Mouse (Mus musculus): ENCODE data around the gene Gm49373. TPM values are rescaled to one million over a fixed set of nuclear protein-coding genes. Genes with fewer than 3 reads are reported as not detected.

Gm49373 gene
- polyA plus RNA-seq (2016; fragmentation: Nextera tagmentation; extraction: Ambion mirVana) = 0.50 and 0.82 TPM in 2 replicates

DNA sequence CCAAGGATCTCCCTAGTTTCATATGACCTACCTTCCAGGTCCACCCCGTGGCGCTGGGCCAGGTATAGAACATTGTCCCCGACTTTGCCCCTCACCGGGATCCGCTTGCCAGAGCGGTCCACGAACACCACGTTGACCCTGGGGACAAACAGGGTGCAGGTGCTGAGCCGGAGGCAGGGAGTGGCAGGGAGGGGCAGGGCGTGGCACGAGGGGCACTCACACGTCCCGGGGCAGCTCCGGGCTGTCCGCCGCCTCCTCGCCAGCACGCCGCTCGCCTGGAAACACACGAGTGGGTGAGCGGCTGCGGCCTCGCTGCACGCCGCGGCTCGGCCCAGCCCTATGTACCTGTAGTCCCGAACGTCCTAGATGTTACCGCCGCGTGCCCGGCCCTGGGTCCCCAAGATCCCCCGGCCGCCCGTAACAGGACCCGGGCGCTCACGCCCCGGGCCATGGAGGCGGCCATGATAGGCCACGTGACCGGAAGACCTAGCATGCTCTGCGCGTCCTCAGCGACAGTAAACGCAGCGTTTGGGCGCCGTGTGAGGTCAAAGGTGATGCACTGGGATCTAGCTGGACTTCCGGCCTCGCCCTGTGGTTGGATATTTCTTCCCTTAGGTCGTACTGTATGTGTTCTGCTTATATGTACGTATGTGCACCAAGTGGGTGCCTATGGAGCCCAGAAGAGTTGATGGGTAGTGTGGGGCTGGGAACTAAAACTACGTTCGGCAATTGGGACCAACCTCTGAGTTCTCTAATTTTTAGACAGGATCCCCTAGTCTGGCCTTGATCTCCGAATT lies at the start of gene Gm49373, which contains the start of gene Fdx1l:
Gm49373 (minus strand) TSS at position 53 of the 797 bp plus-strand sequence.
Fdx1l (minus strand) TSS at position 571 of the 797 bp plus-strand sequence.
- peak; percentile 88 for DNase-seq (ENCODE audit: extremely low spot score, low spot score)
- H3K9me3 ChIP-seq = no peaks in the 10 kb centered on the region
- peak within 1 kb of the TSS; percentile 71 for H3K4me3 ChIP-seq
- H3K36me3 ChIP-seq (replicated peaks) = peaks cover 74% of the 10 kb centered on the region
- 3% methylated on average over 58 of the region's 58 CpGs for WGBS
- peaks cover 26% of the 10 kb centered on the region for H3K4me1 ChIP-seq
- H3K27me3 ChIP-seq (ENCODE audit: poor library complexity, severe bottlenecking) = no peaks in the 10 kb centered on the region
- H3K27ac ChIP-seq = peak within 1 kb of the TSS; percentile 92

DNA sequence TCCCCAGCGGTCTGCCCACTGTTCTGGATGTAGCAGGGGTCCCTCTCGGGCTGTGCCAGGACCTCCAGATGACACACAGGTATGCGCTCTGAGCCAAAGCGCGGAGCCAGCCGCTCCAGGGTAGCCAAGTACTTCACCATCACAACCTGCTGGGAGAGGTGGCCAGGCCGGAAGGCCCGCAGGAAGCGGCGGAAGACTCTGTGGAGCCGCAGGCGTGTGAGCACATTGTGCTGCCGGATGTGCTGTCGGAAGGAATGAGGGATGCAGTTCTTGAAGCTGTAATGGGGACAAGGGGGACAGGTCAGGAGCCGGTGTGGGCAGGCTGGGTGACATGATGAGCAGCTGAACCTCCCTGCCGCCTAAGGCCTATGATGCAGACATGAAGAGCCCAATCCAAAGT lies 48.6 kb upstream of the Gm49373 start:
- Histone ChIP-seq H3K27ac (no peak overlapping the region), H3K4me3 (no peak overlapping the region), H3K27me3 (ENCODE audit: poor library complexity, severe bottlenecking) (no peaks in the 10 kb centered on the region), H3K36me3 (replicated peaks) (peaks cover 16% of the 10 kb centered on the region), H3K9me3 (no peaks in the 10 kb centered on the region), H3K4me1 (no peaks in the 10 kb centered on the region)
- WGBS = 93% methylated on average over 16 of the region's 16 CpGs
- DNase-seq (ENCODE audit: extremely low spot score, low spot score) = no peak

DNA sequence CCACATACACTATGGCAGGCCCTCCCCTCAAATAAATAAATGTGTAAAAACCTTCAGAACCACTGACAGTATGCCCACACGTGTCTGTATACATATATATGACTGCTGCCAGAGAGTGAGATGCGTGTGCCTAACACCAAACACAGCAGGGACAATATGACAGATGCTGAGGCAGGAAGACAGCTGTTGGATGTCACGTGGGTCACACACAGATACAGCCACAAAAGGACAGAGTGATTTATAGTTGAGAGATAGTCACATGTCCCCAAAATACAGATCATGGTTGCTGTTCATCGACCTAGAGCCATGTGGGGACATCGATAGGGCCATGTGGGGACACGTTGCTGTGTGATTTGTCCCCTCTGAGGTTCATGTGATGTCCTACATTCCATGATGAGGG lies 44.2 kb upstream of the Gm49373 start:
- Histone ChIP-seq H3K9me3 (no peaks in the 10 kb centered on the region), H3K27me3 (ENCODE audit: poor library complexity, severe bottlenecking) (no peaks in the 10 kb centered on the region), H3K4me3 (no peak overlapping the region), H3K27ac (no peak overlapping the region), H3K4me1 (no peaks in the 10 kb centered on the region), H3K36me3 (replicated peaks) (peaks cover 13% of the 10 kb centered on the region; the same call in 1 of the 2 replicates)
- 85% methylated on average over 6 of the region's 6 CpGs for WGBS
- no peak for DNase-seq (ENCODE audit: extremely low spot score, low spot score)

DNA sequence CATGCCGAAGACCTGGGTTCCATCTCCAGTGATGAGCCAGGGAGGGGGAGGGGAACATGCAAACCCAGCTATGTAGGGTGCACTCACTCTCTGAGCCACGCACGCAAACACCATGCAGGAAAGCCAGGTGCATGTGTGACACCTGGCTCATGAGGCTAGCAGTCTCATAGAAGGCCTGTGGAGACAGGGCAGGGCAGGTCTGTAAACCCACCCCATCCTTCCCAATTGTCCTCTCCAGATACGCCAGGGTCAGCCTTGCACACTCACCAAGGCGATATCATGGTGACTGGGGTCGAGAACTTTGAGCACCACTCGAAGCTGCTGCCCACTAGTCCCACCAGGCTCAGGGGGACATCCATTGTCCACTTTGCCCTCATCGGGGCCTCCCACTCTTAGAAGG lies 42.2 kb upstream of the Gm49373 start:
- WGBS = 91% methylated on average over 8 of the region's 8 CpGs
- Histone ChIP-seq H3K4me1 (no peaks in the 10 kb centered on the region), H3K27ac (no peak overlapping the region), H3K36me3 (replicated peaks) (peaks cover 2% of the 10 kb centered on the region; the same call in 1 of the 2 replicates), H3K4me3 (no peak overlapping the region), H3K27me3 (ENCODE audit: poor library complexity, severe bottlenecking) (no peaks in the 10 kb centered on the region), H3K9me3 (no peaks in the 10 kb centered on the region)
- no peak for DNase-seq (ENCODE audit: extremely low spot score, low spot score)

DNA sequence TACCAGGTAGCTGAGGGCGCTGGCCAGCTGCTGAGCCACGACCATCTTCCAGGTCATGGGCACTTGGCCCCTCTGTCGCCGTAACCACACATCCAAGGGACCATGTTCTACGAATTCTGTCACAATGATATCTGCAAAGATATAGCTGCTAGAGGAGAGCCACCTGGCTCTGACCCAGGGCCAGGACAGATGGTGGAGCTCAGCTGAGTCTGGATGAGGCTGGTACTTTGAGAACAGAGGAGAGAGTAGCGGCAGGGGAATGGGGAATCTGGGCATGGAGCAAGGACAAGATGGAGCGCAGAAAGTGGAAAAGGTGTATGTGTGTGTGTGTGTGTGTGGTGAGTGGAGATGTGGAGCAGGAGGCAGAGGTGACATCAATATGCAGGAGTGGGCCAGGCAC lies 41.3 kb upstream of the Gm49373 start:
- Histone ChIP-seq H3K4me1 (no peaks in the 10 kb centered on the region), H3K27me3 (ENCODE audit: poor library complexity, severe bottlenecking) (no peaks in the 10 kb centered on the region), H3K27ac (no peak overlapping the region), H3K9me3 (no peaks in the 10 kb centered on the region), H3K36me3 (replicated peaks) (no peaks in the 10 kb centered on the region), H3K4me3 (no peak overlapping the region)
- no peak for DNase-seq (ENCODE audit: extremely low spot score, low spot score)
- 92% methylated on average over 7 of the region's 7 CpGs for WGBS

DNA sequence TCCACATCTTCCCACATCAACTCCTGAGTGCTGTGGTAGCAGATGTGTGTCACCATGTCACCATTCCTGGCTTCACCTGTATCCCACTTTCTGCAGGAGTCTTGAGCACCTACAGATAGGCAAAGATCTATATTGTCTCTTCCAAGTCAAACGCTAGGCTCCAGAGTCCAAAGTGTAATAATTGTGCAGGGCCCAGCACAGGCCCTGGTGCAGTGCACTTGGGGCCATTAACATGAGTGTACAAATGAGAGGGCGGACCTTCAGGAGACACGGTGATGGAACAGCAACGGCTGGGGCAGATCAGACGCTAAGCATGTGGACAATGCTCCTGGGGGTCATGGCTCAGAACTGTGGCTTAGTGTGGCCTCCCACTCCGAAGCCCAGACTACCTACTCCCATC lies 40.9 kb upstream of the Gm49373 start:
- Histone ChIP-seq H3K4me3 (no peak overlapping the region), H3K36me3 (replicated peaks) (no peaks in the 10 kb centered on the region), H3K27me3 (ENCODE audit: poor library complexity, severe bottlenecking) (no peaks in the 10 kb centered on the region), H3K9me3 (no peaks in the 10 kb centered on the region), H3K27ac (no peak overlapping the region), H3K4me1 (no peaks in the 10 kb centered on the region)
- no peak for DNase-seq (ENCODE audit: extremely low spot score, low spot score)
- WGBS = 93% methylated on average over 6 of the region's 6 CpGs

DNA sequence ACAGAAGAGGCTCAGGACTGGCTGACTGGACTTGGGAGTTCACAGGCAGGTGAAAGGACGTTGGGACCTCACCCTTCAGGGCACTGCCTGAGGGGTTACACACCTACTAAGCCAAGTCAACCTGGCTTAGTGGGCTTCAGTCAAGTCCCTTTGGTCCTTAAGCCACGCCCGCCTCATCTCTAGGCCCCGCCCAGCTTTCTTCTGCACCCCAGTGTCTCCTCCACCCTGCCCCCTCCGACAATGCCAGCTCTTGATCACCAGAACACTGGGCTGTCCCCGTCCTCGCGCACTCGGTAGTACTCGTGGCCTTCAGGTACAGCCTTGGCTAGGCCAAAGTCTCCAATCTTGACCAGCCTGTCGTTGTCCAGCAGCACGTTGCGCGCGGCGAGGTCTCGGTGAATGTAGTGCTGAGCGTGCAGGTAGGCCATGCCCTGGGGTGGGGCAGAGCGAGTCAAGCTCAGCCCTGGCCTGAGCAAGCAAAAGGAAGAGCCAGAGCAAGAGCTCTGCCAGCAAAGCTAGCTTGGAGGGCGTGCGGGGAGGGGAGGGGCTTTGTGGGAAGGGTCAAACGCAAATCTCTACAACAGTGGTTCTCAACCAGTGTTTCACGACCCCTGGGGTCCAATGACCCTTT lies 34.8 kb upstream of the Gm49373 start:
- H3K27me3 ChIP-seq (ENCODE audit: poor library complexity, severe bottlenecking) = no peaks in the 10 kb centered on the region
- H3K36me3 ChIP-seq (replicated peaks) = 0 out of 2 replicates have a peak, but pooled peaks cover under 1% of the 10 kb centered on the region
- WGBS = 42% methylated on average over 23 of the region's 23 CpGs

DNA sequence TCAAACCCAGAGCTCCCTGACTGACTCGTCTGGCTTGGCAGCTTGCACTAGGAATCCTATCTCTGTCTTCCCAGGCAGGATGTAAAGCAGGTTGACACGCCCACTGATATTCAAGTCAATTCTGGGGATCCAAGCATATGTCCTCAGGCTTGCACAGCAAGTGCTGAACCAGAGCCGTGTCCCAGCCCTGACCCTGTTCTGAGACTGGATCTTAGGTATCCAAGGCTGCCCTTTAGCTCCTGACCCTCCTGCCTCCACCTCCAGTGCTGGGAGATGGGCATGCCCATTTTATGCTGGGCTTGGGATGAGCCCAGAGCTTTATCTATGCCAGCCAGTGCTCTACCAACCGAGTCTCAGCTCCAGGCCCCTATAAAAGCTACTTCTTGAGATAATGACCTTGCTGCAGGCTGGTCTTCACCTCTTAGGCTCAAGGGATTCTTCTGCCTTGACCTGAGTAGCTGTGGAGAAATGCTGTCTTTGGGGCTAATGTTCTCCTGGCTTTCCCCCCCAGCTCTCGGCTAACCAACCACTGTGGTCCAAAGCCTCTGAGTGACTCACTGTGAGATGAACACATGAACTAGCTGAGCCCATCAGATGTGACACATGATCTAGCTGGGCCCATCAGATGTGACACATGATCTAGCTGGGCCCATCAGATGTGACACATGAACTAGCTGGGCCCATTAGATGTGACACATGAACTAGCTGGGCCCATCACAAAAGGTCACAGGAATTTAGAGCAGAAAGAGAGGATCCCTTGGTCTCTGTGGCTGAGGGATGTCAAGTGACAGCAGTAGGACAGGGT lies 33.1 kb upstream of the Gm49373 start:
- Histone ChIP-seq H3K4me3 (no peak overlapping the region), H3K36me3 (replicated peaks) (peaks cover 7% of the 10 kb centered on the region; the same call in 1 of the 2 replicates), H3K27me3 (ENCODE audit: poor library complexity, severe bottlenecking) (no peaks in the 10 kb centered on the region), H3K9me3 (no peaks in the 10 kb centered on the region), H3K4me1 (peaks cover 11% of the 10 kb centered on the region), H3K27ac (no peak overlapping the region)
- DNase-seq (ENCODE audit: extremely low spot score, low spot score) = no peak
- WGBS = 82% methylated on average over 5 of the region's 5 CpGs

More for the DNA sequence above, 34.8 kb upstream of the Gm49373 start:
- Histone ChIP-seq H3K9me3 (no peaks in the 10 kb centered on the region), H3K4me1 (peaks cover 11% of the 10 kb centered on the region), H3K27ac (no peak overlapping the region), H3K4me3 (no peak overlapping the region)
- DNase-seq (ENCODE audit: extremely low spot score, low spot score) = no peak

DNA sequence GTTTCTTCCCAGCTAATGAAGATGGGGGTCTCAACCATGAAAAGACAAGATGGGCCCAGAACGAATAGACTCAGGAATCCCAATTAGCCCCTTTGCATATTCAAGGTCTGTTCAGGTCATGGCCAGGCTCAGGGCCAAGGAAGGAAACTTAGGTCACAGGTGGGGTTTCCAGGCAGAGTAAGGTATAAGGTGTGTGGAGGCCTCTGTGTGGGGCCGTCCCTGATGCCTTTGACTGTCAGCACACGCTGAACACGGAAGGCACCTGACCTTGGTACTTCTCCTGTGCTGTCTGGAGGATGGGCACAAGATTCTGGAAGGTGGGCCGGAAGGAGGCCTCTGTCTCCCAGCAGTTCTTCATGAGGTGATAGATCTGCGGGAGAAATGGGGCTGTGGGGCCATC lies 31.9 kb upstream of the Gm49373 start:
- WGBS = 87% methylated on average over 6 of the region's 6 CpGs
- DNase-seq (ENCODE audit: extremely low spot score, low spot score) = no peak
- Histone ChIP-seq H3K4me1 (peaks cover 21% of the 10 kb centered on the region), H3K4me3 (no peak overlapping the region), H3K27me3 (ENCODE audit: poor library complexity, severe bottlenecking) (no peaks in the 10 kb centered on the region), H3K9me3 (no peaks in the 10 kb centered on the region), H3K36me3 (replicated peaks) (peaks cover 7% of the 10 kb centered on the region; the same call in 1 of the 2 replicates), H3K27ac (no peak overlapping the region)

DNA sequence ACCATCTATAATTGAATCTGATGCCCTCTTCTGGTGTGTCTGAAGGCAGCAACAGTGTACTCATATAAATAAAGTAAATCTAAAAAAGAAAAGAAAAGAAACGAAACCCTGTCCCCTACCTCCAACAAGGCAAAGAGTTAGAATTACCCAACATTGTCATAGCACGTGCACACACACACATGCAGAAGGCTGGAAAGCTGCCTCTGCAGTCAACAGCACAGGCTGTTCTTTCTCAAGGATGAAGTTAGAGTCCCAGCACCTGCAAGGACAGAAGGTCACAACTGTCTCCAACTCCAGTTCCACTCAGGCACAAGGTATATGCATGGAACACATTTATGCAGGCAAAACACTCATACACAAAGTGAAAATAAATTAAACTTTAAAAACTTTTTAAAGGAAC lies 29.2 kb upstream of the Gm49373 start:
- no peak for DNase-seq (ENCODE audit: extremely low spot score, low spot score)
- Histone ChIP-seq H3K9me3 (no peaks in the 10 kb centered on the region), H3K36me3 (replicated peaks) (peaks cover 7% of the 10 kb centered on the region; the same call in 1 of the 2 replicates), H3K4me3 (no peak overlapping the region), H3K27ac (no peak overlapping the region), H3K4me1 (peaks cover 16% of the 10 kb centered on the region), H3K27me3 (ENCODE audit: poor library complexity, severe bottlenecking) (no peaks in the 10 kb centered on the region)
- 91% methylated on average over 2 of the region's 2 CpGs for WGBS

DNA sequence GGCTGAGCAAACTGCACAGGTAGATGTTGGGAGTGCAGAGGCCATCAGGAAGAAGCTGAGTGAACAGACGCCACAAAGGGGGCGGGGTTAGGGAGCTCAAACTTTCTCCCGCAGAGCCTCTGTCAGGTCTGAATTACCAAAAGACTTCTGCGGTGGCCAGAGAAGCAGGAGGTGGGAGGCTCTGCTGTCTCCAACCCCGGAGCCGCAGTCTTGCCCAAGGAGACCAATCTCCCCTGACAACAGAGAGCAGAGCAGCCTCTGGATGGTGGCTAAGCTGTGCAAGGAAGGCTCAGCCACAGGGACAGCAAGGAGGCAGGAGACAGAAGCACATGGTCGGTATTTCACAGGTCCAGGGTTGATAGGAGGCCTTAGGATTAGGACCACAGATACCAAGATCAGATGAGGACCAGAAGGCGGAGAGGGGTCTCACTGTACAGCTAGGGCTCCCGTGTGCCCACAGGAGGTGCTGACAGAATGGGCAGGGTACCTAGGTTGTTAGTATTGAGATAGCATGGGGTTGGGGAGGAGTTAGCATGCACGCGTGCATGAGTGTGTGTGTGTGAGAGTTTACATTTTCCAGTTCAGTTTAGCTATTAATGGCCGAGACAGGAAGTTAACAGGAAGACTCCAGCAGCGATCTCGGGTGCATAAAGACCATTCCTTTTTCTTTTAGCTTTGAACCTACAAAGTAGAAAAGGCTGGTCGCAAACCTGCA lies 27.7 kb upstream of the Gm49373 start:
- Histone ChIP-seq H3K27ac (peak overlapping the region; percentile 26; the same call in 1 of the 2 replicates), H3K9me3 (no peaks in the 10 kb centered on the region), H3K4me3 (no peak overlapping the region), H3K27me3 (ENCODE audit: poor library complexity, severe bottlenecking) (no peaks in the 10 kb centered on the region), H3K4me1 (peaks cover 21% of the 10 kb centered on the region), H3K36me3 (replicated peaks) (peaks cover 7% of the 10 kb centered on the region; the same call in 1 of the 2 replicates)
- 50% methylated on average over 15 of the region's 15 CpGs for WGBS
- no peak for DNase-seq (ENCODE audit: extremely low spot score, low spot score)

DNA sequence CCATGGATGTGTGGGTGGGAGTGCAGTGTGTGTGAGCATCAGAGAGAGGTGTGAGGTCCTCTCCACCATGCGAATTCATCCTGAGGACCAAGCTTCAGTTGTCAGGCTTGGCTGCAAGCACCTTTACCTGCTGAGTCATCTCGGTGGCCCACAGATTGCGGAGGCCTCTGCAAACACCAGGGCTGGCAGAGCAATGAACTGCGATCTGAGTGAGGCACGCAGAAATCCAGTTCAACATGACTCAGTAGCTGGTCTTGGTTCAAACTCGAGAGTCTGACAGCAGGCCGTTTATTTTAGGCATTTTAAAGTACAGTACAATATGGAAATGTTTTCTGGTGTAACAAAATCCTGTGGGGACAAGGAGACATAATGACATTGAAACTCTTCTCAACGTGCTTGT lies 24.9 kb upstream of the Gm49373 start:
- DNase-seq (ENCODE audit: extremely low spot score, low spot score) = no peak
- Histone ChIP-seq H3K36me3 (replicated peaks) (peaks cover 15% of the 10 kb centered on the region), H3K27ac (no peak overlapping the region), H3K9me3 (no peaks in the 10 kb centered on the region), H3K4me3 (no peak overlapping the region), H3K27me3 (ENCODE audit: poor library complexity, severe bottlenecking) (no peaks in the 10 kb centered on the region), H3K4me1 (peaks cover 15% of the 10 kb centered on the region)
- 90% methylated on average over 8 of the region's 8 CpGs for WGBS

Data from forebrain, embryonic 10.5 days (tissue).